Mouse (Mus musculus): ENCODE data around the gene Pstk. TPM values are rescaled to one million over a fixed set of nuclear protein-coding genes. Genes with fewer than 3 reads are reported as not detected.

The Pstk gene
- 50.0 and 52.2 TPM in 2 replicates for polyA plus RNA-seq (2015; fragmentation: Nextera tagmentation; extraction: Ambion mirVana)

- peak; percentile 89 for TF ChIP-seq CTCF (IDR thresholded peaks at IDR 0.05; ENCODE audit: low read depth)
- TF ChIP-seq EP300 (optimal IDR thresholded peaks at IDR 0.05), result no peak
- Histone ChIP-seq H3K4me3 (ENCODE audit: low read depth, low read length) (peak within 1 kb of the TSS; percentile 67), H3K9me3 (ENCODE audit: control insufficient read depth, low read length) (no peaks in the 10 kb centered on the region), H3K27me3 (ENCODE audit: control insufficient read depth, insufficient read depth, low read length) (no peaks in the 10 kb centered on the region), H3K4me1 (replicated peaks; ENCODE audit: control insufficient read depth, insufficient read depth) (no peaks in the 10 kb centered on the region), H3K9ac (ENCODE audit: low read length) (peak within 1 kb of the TSS; percentile 81), H3K4me2 (replicated peaks; ENCODE audit: low read depth) (peak within 1 kb of the TSS; percentile 76), H3K27ac (replicated peaks) (peak within 1 kb of the TSS; percentile 96), H3K36me3 (ENCODE audit: control insufficient read depth, insufficient read depth, low read length) (no peaks in the 10 kb centered on the region)
- WGBS, result 4% methylated on average over 46 of the region's 47 CpGs
- ATAC-seq (ENCODE audit: low FRiP score, low TSS enrichment), result peak; percentile 96
- DNase-seq (ENCODE audit: low spot score), result peak; percentile 89
These were observed at the start of gene Pstk for GRCm38 (mm10) chr7:131370648-131371469. Pstk (plus strand) TSS chr7:131371141.

DNA sequence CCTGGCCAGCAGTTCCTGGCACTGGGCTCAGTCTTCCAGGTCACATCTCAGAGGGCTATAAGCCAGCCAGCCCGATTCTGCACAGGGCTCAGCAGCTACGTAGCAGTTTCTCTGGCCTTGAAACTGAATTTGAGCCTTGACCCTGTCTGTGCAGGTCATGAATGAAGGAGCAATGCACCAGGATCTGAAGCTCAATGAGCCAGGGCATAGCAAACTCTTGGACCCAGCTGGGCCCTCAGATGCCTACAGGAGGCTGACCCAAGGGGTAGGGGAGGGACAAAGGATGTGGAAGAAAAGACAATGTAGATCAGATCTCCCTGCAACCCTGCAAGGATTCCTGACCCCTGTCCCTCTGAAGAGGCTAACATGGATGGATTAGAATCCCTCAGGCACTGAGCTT is 48.7 kb upstream of the Pstk start, which contains the start of gene Cuzd1:
Cuzd1 (minus strand) TSS at position 101 of the 400 bp plus-strand sequence.
- Histone ChIP-seq H3K27me3 (ENCODE audit: control insufficient read depth, insufficient read depth, low read length) (no peaks in the 10 kb centered on the region), H3K4me1 (replicated peaks; ENCODE audit: control insufficient read depth, insufficient read depth) (no peaks in the 10 kb centered on the region), H3K9ac (ENCODE audit: low read length) (no peak within 1 kb of the TSS), H3K27ac (replicated peaks) (no peak within 1 kb of the TSS), H3K4me3 (ENCODE audit: low read depth, low read length) (no peak within 1 kb of the TSS), H3K4me2 (replicated peaks; ENCODE audit: low read depth) (no peak within 1 kb of the TSS), H3K9me3 (ENCODE audit: control insufficient read depth, low read length) (no peaks in the 10 kb centered on the region), H3K36me3 (ENCODE audit: control insufficient read depth, insufficient read depth, low read length) (no peaks in the 10 kb centered on the region)
- WGBS, result 78% methylated on average over 2 of the region's 2 CpGs
- TF ChIP-seq EP300 (optimal IDR thresholded peaks at IDR 0.05) (no peak), CTCF (IDR thresholded peaks at IDR 0.05; ENCODE audit: low read depth) (no peak)
- DNase-seq (ENCODE audit: low spot score) (no peak), ATAC-seq (ENCODE audit: low FRiP score, low TSS enrichment) (no peak)

- no peak overlapping the region for H3K27ac ChIP-seq (replicated peaks)
- WGBS, result 87% methylated on average over 5 of the region's 5 CpGs
- H3K4me1 ChIP-seq (replicated peaks; ENCODE audit: control insufficient read depth, insufficient read depth), result no peaks in the 10 kb centered on the region
- DNase-seq (ENCODE audit: low spot score) (no peak), ATAC-seq (ENCODE audit: low FRiP score, low TSS enrichment) (no peak)
- TF ChIP-seq CTCF (IDR thresholded peaks at IDR 0.05; ENCODE audit: low read depth) (peak; percentile 36), EP300 (optimal IDR thresholded peaks at IDR 0.05) (no peak)
- no peaks in the 10 kb centered on the region for H3K36me3 ChIP-seq (ENCODE audit: control insufficient read depth, insufficient read depth, low read length)
- H3K4me3 ChIP-seq (ENCODE audit: low read depth, low read length), result no peak overlapping the region
- H3K4me2 ChIP-seq (replicated peaks; ENCODE audit: low read depth), result no peak overlapping the region
- H3K9me3 ChIP-seq (ENCODE audit: control insufficient read depth, low read length), result no peaks in the 10 kb centered on the region
- H3K9ac ChIP-seq (ENCODE audit: low read length), result no peak overlapping the region
- H3K27me3 ChIP-seq (ENCODE audit: control insufficient read depth, insufficient read depth, low read length), result no peaks in the 10 kb centered on the region
These were observed 43.9 kb upstream of the Pstk start for GRCm38 (mm10) chr7:131327054-131327453.

DNA sequence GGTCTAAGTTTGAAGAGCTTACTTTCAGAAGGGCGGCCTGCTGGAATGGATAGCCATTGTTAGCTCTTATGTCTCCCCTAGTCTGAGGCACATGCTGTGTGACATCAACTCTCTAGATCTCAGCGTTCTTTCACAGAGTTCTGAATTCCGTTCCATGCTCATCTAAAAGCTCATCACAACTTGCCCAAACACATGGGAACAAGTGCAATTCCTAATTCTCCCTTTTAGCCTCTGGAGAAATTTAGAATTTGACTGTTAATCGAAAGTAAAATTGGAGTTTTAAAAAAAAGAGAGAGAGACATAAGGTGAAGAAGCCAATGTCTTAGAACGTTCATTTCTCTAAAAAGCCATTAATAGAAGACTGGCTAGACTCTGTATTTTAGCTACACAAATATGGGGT is 41.5 kb upstream of the Pstk start, which contains the start of gene Fam24b:
Fam24b (minus strand) TSS at position 101 of the 400 bp plus-strand sequence.
- H3K4me2 ChIP-seq (replicated peaks; ENCODE audit: low read depth), result no peak within 1 kb of the TSS
- H3K9me3 ChIP-seq (ENCODE audit: control insufficient read depth, low read length), result no peaks in the 10 kb centered on the region
- H3K4me1 ChIP-seq (replicated peaks; ENCODE audit: control insufficient read depth, insufficient read depth), result no peaks in the 10 kb centered on the region
- TF ChIP-seq EP300 (optimal IDR thresholded peaks at IDR 0.05) (no peak), CTCF (IDR thresholded peaks at IDR 0.05; ENCODE audit: low read depth) (no peak)
- H3K9ac ChIP-seq (ENCODE audit: low read length), result no peak within 1 kb of the TSS
- H3K4me3 ChIP-seq (ENCODE audit: low read depth, low read length), result no peak within 1 kb of the TSS
- 89% methylated on average over 5 of the region's 5 CpGs for WGBS
- H3K27ac ChIP-seq (replicated peaks), result no peak within 1 kb of the TSS
- H3K27me3 ChIP-seq (ENCODE audit: control insufficient read depth, insufficient read depth, low read length), result no peaks in the 10 kb centered on the region
- DNase-seq (ENCODE audit: low spot score), result no peak
- H3K36me3 ChIP-seq (ENCODE audit: control insufficient read depth, insufficient read depth, low read length), result no peaks in the 10 kb centered on the region
- no peak for ATAC-seq (ENCODE audit: low FRiP score, low TSS enrichment)

GRCm38 (mm10) chr7:131331688-131332087 is 39.3 kb upstream of the Pstk start:
- ATAC-seq (ENCODE audit: low FRiP score, low TSS enrichment), result no peak

DNA sequence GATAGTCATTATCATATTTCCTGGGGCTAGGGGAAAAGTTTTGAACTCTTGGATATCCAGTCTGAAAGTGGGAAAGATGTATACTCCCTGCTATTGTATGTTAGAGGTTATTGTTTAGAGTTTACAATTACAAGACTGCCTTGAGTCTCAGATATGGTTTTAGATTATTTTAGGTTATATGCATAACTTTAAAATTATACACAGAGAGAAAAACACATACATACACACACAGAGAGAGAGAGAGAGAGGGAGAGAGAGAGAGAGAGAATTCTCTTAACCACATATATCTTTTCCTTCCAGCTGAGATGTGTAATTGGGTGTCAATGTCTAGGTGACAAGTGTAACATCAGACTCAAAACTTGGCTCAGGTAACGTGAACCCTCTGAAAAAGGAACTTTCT is 37.4 kb upstream of the Pstk start, which contains the start of gene Fam24a:
Fam24a (plus strand) TSS at position 301 of the 400 bp plus-strand sequence.
- H3K36me3 ChIP-seq (ENCODE audit: control insufficient read depth, insufficient read depth, low read length), result no peaks in the 10 kb centered on the region
- H3K4me2 ChIP-seq (replicated peaks; ENCODE audit: low read depth), result no peak within 1 kb of the TSS
- H3K4me3 ChIP-seq (ENCODE audit: low read depth, low read length), result no peak within 1 kb of the TSS
- H3K27me3 ChIP-seq (ENCODE audit: control insufficient read depth, insufficient read depth, low read length), result no peaks in the 10 kb centered on the region
- H3K9me3 ChIP-seq (ENCODE audit: control insufficient read depth, low read length), result no peaks in the 10 kb centered on the region
- TF ChIP-seq EP300 (optimal IDR thresholded peaks at IDR 0.05) (no peak), CTCF (IDR thresholded peaks at IDR 0.05; ENCODE audit: low read depth) (no peak)
- no peak for ATAC-seq (ENCODE audit: low FRiP score, low TSS enrichment)
- H3K9ac ChIP-seq (ENCODE audit: low read length), result no peak within 1 kb of the TSS
- no peaks in the 10 kb centered on the region for H3K4me1 ChIP-seq (replicated peaks; ENCODE audit: control insufficient read depth, insufficient read depth)
- 42% methylated on average over 1 of the region's 1 CpGs for WGBS
- no peak for DNase-seq (ENCODE audit: low spot score)
- no peak within 1 kb of the TSS for H3K27ac ChIP-seq (replicated peaks)

More at GRCm38 (mm10) chr7:131331688-131332087, 39.3 kb upstream of the Pstk start:
- no peaks in the 10 kb centered on the region for H3K36me3 ChIP-seq (ENCODE audit: control insufficient read depth, insufficient read depth, low read length)
- no peak overlapping the region for H3K27ac ChIP-seq (replicated peaks)
- H3K27me3 ChIP-seq (ENCODE audit: control insufficient read depth, insufficient read depth, low read length), result no peaks in the 10 kb centered on the region
- no peak for DNase-seq (ENCODE audit: low spot score)
- H3K4me1 ChIP-seq (replicated peaks; ENCODE audit: control insufficient read depth, insufficient read depth), result no peaks in the 10 kb centered on the region
- no peak overlapping the region for H3K4me3 ChIP-seq (ENCODE audit: low read depth, low read length)
- WGBS, result 61% methylated on average over 2 of the region's 2 CpGs
- H3K9ac ChIP-seq (ENCODE audit: low read length), result no peak overlapping the region
- no peaks in the 10 kb centered on the region for H3K9me3 ChIP-seq (ENCODE audit: control insufficient read depth, low read length)
- TF ChIP-seq CTCF (IDR thresholded peaks at IDR 0.05; ENCODE audit: low read depth) (no peak), EP300 (optimal IDR thresholded peaks at IDR 0.05) (no peak)
- no peak overlapping the region for H3K4me2 ChIP-seq (replicated peaks; ENCODE audit: low read depth)
